Mouse (Mus musculus): Measurements from ENCODE around the gene Gli1. TPM values are rescaled to one million over a fixed set of nuclear protein-coding genes. Genes with fewer than 3 reads are reported as not detected.

The Gli1 gene
- total and polyA plus RNA-seq, 3 experiments = 0.10 to 0.42 TPM; not detected in 1

DNA sequence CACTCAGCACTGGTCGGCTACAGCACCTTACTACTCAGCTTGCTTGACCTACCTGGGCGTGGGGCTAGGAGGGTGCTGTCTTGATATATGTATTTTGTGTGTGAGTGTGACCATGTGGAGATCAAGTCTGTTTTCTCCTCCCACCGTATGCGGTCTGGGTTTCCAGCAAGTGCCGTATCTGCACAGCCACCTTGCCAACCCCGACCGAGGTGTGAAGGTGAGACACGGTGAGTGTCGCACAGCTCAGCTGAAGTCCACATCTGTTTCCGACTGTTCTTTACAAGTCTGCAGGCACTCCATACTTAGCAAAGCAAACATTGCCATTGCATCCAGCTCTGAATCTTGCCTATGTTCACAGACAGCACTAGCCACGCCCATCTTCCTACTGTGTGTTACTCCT is 38.6 kb downstream of the Gli1 start:
- dilution Hi-C loops (cut with MboI; ENCODE audit: extremely low pct_ligation_motif_present, extremely low pct_unique_long_range_greater_than_20kb, low sequenced_read_pairs) (no loop called here), in situ Hi-C loops (cut with MboI; ENCODE audit: low pct_ligation_motif_present, low pct_unique_long_range_greater_than_20kb, low sequenced_read_pairs) (no loop called here)
- Histone ChIP-seq H3K4me3 (replicated peaks in 1 of 3; ENCODE audit: low read depth in 2 of 3, low read length in 2 of 3, poor library complexity in 1 of 3) (no peak overlapping the region), H3K27ac (ENCODE audit: insufficient read depth, low read depth) (no peak overlapping the region), H3K9ac (ENCODE audit: insufficient read depth, low read depth) (no peak overlapping the region), H3K79me2 (replicated peaks; ENCODE audit: control insufficient read depth, extremely low read depth, insufficient read depth, poor library complexity, severe bottlenecking) (peaks cover 10% of the 10 kb centered on the region; the same call in 1 of the 2 replicates), H3K4me2 (ENCODE audit: insufficient read depth, low read depth, poor library complexity, severe bottlenecking) (no peak overlapping the region), H3K4me1 (ENCODE audit: control insufficient read depth in 1 of 2, insufficient read depth in 2 of 2) (no peaks in the 10 kb centered on the region), H3K9me3 (replicated peaks; ENCODE audit: low read length) (no peaks in the 10 kb centered on the region), H3K36me3 (replicated peaks in 1 of 2; ENCODE audit: control insufficient read depth in 1 of 2, insufficient read depth in 1 of 2, low read length in 1 of 2) (peaks cover 89 to 98% of the 10 kb centered on the region in 2 experiments), H3K27me3 (replicated peaks) (no peaks in the 10 kb centered on the region)
- no peak for TF ChIP-seq ZMIZ1 (IDR thresholded peaks at IDR 0.05; ENCODE audit: low read depth, low read length)
- TF ChIP-seq SMC3 (IDR thresholded peaks at IDR 0.05; ENCODE audit: low read depth, low read length) = no peak
- TF ChIP-seq SIN3A (IDR thresholded peaks at IDR 0.05; ENCODE audit: low read length) = no peak
- TF ChIP-seq EP300 (IDR thresholded peaks at IDR 0.05; ENCODE audit: low read length) = no peak
- no peak for TF ChIP-seq USF2 (conservative IDR thresholded peaks at IDR 0.05; ENCODE audit: low read depth, low read length)
- no peak for TF ChIP-seq RCOR1 (conservative IDR thresholded peaks at IDR 0.05; ENCODE audit: low read depth, low read length)
- no peak for TF ChIP-seq MXI1 (IDR thresholded peaks at IDR 0.05; ENCODE audit: low read depth, low read length)
- TF ChIP-seq ETS1 (conservative IDR thresholded peaks at IDR 0.05; ENCODE audit: low read depth, low read length) = no peak
- TF ChIP-seq HCFC1 (IDR thresholded peaks at IDR 0.05; ENCODE audit: low read depth, low read length) = no peak
- no peak for DNase-seq (ENCODE audit: extremely low read depth)

DNA sequence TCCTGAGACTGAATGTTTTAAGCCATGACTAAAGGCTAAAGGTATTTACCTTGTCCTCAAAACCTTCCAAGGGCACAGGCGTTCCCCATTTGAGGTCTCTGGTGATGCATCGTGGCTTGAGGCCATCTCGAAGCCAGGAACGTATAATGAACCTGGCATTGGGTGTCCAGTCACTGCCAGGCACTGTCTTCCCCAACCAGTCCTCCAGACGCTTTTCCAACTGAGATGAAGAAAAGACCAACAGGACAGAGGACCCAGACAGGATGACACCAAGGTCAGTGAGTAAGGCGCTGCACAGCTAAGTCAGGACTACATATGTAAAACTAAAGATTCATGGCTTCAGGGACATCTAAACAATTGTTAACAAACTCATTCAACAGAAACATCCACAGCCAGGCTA is 41.4 kb downstream of the Gli1 start:
- TF ChIP-seq EP300 (IDR thresholded peaks at IDR 0.05; ENCODE audit: low read length) = no peak
- TF ChIP-seq JUND (conservative IDR thresholded peaks at IDR 0.05; ENCODE audit: low read depth, low read length) = no peak
- TF ChIP-seq ZC3H11A (IDR thresholded peaks at IDR 0.05; ENCODE audit: low read depth, low read length) = no peak
- TF ChIP-seq CTCF (conservative IDR thresholded peaks at IDR 0.05 in 1 of 2, IDR thresholded peaks at IDR 0.05 in 1 of 2; ENCODE audit: low read depth in 2 of 2, low read length in 2 of 2) = no peak
- TF ChIP-seq KAT2A (IDR thresholded peaks at IDR 0.05; ENCODE audit: insufficient replicate concordance, low read length) = no peak
- TF ChIP-seq USF1 (IDR thresholded peaks at IDR 0.05; ENCODE audit: low read depth, low read length) = no peak
- TF ChIP-seq TCF12 (IDR thresholded peaks at IDR 0.05; ENCODE audit: low read depth, low read length) = no peak
- no peak for TF ChIP-seq RAD21 (IDR thresholded peaks at IDR 0.05; ENCODE audit: low read depth, low read length)
- no peak for TF ChIP-seq IRF4 (IDR thresholded peaks at IDR 0.05; ENCODE audit: low read depth, low read length)
- TF ChIP-seq GABPA (IDR thresholded peaks at IDR 0.05; ENCODE audit: insufficient replicate concordance, low read depth, low read length) = no peak
- no peak for TF ChIP-seq BHLHE40 (IDR thresholded peaks at IDR 0.05; ENCODE audit: low read depth, low read length)
- TF ChIP-seq SIN3A (IDR thresholded peaks at IDR 0.05; ENCODE audit: low read length) = no peak
- H3K4me1 ChIP-seq (ENCODE audit: control insufficient read depth in 1 of 2, insufficient read depth in 2 of 2) = peaks cover 0 to 7% of the 10 kb centered on the region in 2 experiments; a peak in 1 of 4 replicates
- H3K9ac ChIP-seq (ENCODE audit: insufficient read depth, low read depth) = no peak overlapping the region
- H3K4me3 ChIP-seq (replicated peaks in 1 of 3; ENCODE audit: low read depth in 2 of 3, low read length in 2 of 3, poor library complexity in 1 of 3) = no peak overlapping the region
- H3K79me2 ChIP-seq (replicated peaks; ENCODE audit: control insufficient read depth, extremely low read depth, insufficient read depth, poor library complexity, severe bottlenecking) = peaks cover 6% of the 10 kb centered on the region
- no peak overlapping the region for H3K27ac ChIP-seq (ENCODE audit: insufficient read depth, low read depth)
- dilution Hi-C loops (cut with MboI; ENCODE audit: extremely low pct_ligation_motif_present, extremely low pct_unique_long_range_greater_than_20kb, low sequenced_read_pairs) (no loop called here), in situ Hi-C loops (cut with MboI; ENCODE audit: low pct_ligation_motif_present, low pct_unique_long_range_greater_than_20kb, low sequenced_read_pairs) (no loop called here)
- H3K27me3 ChIP-seq (replicated peaks) = no peaks in the 10 kb centered on the region
- H3K9me3 ChIP-seq (replicated peaks; ENCODE audit: low read length) = no peaks in the 10 kb centered on the region
- no peak overlapping the region for H3K4me2 ChIP-seq (ENCODE audit: insufficient read depth, low read depth, poor library complexity, severe bottlenecking)
- DNase-seq (ENCODE audit: extremely low read depth) = no peak
- peaks cover 87 to 97% of the 10 kb centered on the region in 2 experiments for H3K36me3 ChIP-seq (replicated peaks in 1 of 2; ENCODE audit: control insufficient read depth in 1 of 2, insufficient read depth in 1 of 2, low read length in 1 of 2)
